Mouse (Mus musculus): ENCODE data around the gene Ctsf. TPM values are rescaled to one million over a fixed set of nuclear protein-coding genes. Genes with fewer than 3 reads are reported as not detected.

Gene Ctsf
- polyA plus RNA-seq, 1 experiment from 2014 or later, result 24.0 TPM

DNA sequence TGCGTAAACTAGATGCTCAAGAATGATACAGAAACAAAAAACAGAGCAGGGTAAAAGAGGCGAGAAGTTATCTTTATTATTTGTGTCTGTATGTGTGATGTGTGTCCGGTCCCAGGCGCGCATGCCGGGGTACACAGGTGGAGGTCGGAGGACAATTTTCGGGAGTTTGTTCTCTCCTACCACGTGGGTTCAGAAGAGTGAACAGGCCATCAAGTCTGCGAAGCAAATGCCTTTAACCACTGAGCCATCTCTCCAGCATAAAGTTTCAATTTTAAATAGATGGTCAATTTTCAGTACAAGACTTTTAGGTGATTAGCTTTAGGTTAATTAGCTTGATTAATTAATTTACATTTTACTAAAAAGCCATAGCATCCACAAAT, 24.4 kb downstream of the Ctsf start:
- 61% methylated on average over 10 of the region's 10 CpGs for WGBS
- Histone ChIP-seq H3K4me2 (ENCODE audit: low read length) (peak overlapping the region; percentile 83), H3K27me3 (replicated peaks; ENCODE audit: control insufficient read depth, insufficient read depth, low read length) (no peaks in the 10 kb centered on the region), H3K9me3 (ENCODE audit: control insufficient read depth, low read length) (no peaks in the 10 kb centered on the region), H3K4me1 (replicated peaks; ENCODE audit: control insufficient read depth, insufficient read depth, low read length) (peaks cover 15% of the 10 kb centered on the region), H3K4me3 (ENCODE audit: low read depth, low read length) (peak overlapping the region; percentile 65), H3K9ac (ENCODE audit: low read length) (peak overlapping the region; percentile 71), H3K36me3 (ENCODE audit: control insufficient read depth, insufficient read depth, low read length) (no peaks in the 10 kb centered on the region), H3K27ac (ENCODE audit: low read depth) (no peak overlapping the region)
- ATAC-seq (replicated peaks; ENCODE audit: low FRiP score, low TSS enrichment, low read depth) (no peak), DNase-seq (ENCODE audit: low spot score) (no peak)

DNA sequence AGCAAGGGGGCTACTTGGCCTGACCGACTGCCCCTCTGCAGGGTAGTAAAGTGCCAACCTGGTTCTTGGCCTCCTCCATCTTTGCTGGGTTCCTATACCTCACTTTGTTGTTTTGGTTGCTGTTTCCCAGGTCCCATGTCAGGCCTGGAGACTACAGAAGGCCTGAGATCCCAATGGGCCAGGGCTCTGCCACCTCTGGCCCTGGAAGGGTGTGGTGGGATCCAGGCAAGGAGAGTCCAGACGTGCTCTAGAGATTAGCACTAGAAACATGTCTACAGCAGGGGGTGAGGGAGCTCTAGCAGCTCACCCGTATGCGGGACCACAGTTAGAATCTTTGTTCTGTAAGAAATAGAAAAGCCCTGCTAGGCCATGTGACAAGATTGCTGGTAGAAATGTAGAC, 29.0 kb downstream of the Ctsf start:
- Histone ChIP-seq H3K9ac (ENCODE audit: low read length) (no peak overlapping the region), H3K4me3 (ENCODE audit: low read depth, low read length) (no peak overlapping the region), H3K36me3 (ENCODE audit: control insufficient read depth, insufficient read depth, low read length) (no peaks in the 10 kb centered on the region), H3K4me2 (ENCODE audit: low read length) (no peak overlapping the region), H3K4me1 (replicated peaks; ENCODE audit: control insufficient read depth, insufficient read depth, low read length) (peaks cover 5% of the 10 kb centered on the region; the same call in 1 of the 2 replicates), H3K27ac (ENCODE audit: low read depth) (no peak overlapping the region), H3K27me3 (replicated peaks; ENCODE audit: control insufficient read depth, insufficient read depth, low read length) (no peaks in the 10 kb centered on the region), H3K9me3 (ENCODE audit: control insufficient read depth, low read length) (no peaks in the 10 kb centered on the region)
- 84% methylated on average over 4 of the region's 4 CpGs for WGBS
- DNase-seq (ENCODE audit: low spot score) (no peak), ATAC-seq (replicated peaks; ENCODE audit: low FRiP score, low TSS enrichment, low read depth) (no peak)

DNA sequence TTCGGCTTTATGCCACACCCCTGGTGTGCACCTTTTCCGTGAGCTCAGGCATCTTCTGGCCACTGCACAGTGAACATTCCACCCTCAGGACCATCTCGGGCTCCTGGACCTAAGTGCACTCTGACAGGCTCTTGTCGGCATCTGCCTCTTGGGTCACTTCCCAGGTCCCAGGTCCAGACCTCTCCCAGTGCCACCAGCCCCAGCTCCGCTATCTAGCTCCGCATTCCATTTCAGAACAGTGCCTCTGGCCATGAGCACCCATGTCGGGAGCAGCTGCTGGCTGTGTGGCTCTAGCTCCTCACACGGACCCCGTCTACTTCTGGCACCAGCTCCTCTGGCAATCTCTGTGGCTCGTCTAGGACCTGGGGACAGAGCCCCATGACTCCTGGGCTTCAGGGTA, 34.9 kb downstream of the Ctsf start:
- no peak overlapping the region for H3K4me2 ChIP-seq (ENCODE audit: low read length)
- whole genome bisulfite sequencing, result 84% methylated on average over 10 of the region's 10 CpGs
- no peaks in the 10 kb centered on the region for H3K27me3 ChIP-seq (replicated peaks; ENCODE audit: control insufficient read depth, insufficient read depth, low read length)
- no peak overlapping the region for H3K9ac ChIP-seq (ENCODE audit: low read length)
- H3K9me3 ChIP-seq (ENCODE audit: control insufficient read depth, low read length), result no peaks in the 10 kb centered on the region
- H3K4me1 ChIP-seq (replicated peaks; ENCODE audit: control insufficient read depth, insufficient read depth, low read length), result no peaks in the 10 kb centered on the region
- no peak overlapping the region for H3K27ac ChIP-seq (ENCODE audit: low read depth)
- DNase-seq (ENCODE audit: low spot score), result no peak
- ATAC-seq (replicated peaks; ENCODE audit: low FRiP score, low TSS enrichment, low read depth), result no peak
- no peak overlapping the region for H3K4me3 ChIP-seq (ENCODE audit: low read depth, low read length)
- H3K36me3 ChIP-seq (ENCODE audit: control insufficient read depth, insufficient read depth, low read length), result peaks cover 14% of the 10 kb centered on the region

DNA sequence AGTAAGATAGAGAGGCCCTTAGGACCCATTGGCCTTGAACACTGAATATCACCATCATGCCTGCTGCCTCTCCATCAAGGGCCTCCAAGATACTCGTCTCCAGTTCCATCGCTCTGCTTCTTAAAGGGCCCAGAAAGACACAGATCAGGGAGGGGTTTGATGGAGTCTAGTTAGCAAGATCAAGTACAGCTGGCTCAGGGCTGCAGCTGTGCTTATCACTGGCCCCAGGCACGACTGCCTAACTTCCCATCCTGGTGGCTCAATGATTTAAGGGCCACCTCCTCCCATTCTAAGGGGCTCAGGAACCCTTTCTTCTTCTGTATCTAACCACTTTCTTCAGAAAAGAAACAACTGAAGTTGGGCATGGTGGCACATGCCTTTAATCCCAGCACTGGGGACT, 36.9 kb downstream of the Ctsf start:
- Histone ChIP-seq H3K4me2 (ENCODE audit: low read length) (no peak overlapping the region), H3K9me3 (ENCODE audit: control insufficient read depth, low read length) (no peaks in the 10 kb centered on the region), H3K4me3 (ENCODE audit: low read depth, low read length) (no peak overlapping the region), H3K27me3 (replicated peaks; ENCODE audit: control insufficient read depth, insufficient read depth, low read length) (no peaks in the 10 kb centered on the region), H3K36me3 (ENCODE audit: control insufficient read depth, insufficient read depth, low read length) (peaks cover 14% of the 10 kb centered on the region), H3K27ac (ENCODE audit: low read depth) (no peak overlapping the region), H3K4me1 (replicated peaks; ENCODE audit: control insufficient read depth, insufficient read depth, low read length) (no peaks in the 10 kb centered on the region), H3K9ac (ENCODE audit: low read length) (no peak overlapping the region)
- no peak for ATAC-seq (replicated peaks; ENCODE audit: low FRiP score, low TSS enrichment, low read depth)
- 76% methylated on average over 3 of the region's 3 CpGs for whole genome bisulfite sequencing
- DNase-seq (ENCODE audit: low spot score), result no peak

GRCm38 (mm10) chr19:4896780-4897520, 42.0 kb downstream of the Ctsf start:
- no peak overlapping the region for H3K27ac ChIP-seq (ENCODE audit: low read depth)
- no peaks in the 10 kb centered on the region for H3K27me3 ChIP-seq (replicated peaks; ENCODE audit: control insufficient read depth, insufficient read depth, low read length)
- H3K4me1 ChIP-seq (replicated peaks; ENCODE audit: control insufficient read depth, insufficient read depth, low read length), result no peaks in the 10 kb centered on the region
- H3K36me3 ChIP-seq (ENCODE audit: control insufficient read depth, insufficient read depth, low read length), result peaks cover 6% of the 10 kb centered on the region
- no peak overlapping the region for H3K9ac ChIP-seq (ENCODE audit: low read length)
- 47% methylated on average over 21 of the region's 21 CpGs for WGBS
- DNase-seq (ENCODE audit: low spot score) (no peak), ATAC-seq (replicated peaks; ENCODE audit: low FRiP score, low TSS enrichment, low read depth) (no peak)
- H3K9me3 ChIP-seq (ENCODE audit: control insufficient read depth, low read length), result no peaks in the 10 kb centered on the region
- H3K4me3 ChIP-seq (ENCODE audit: low read depth, low read length), result no peak overlapping the region
- no peak overlapping the region for H3K4me2 ChIP-seq (ENCODE audit: low read length)

GRCm38 (mm10) chr19:4898972-4899371, 44.0 kb downstream of the Ctsf start:
- DNase-seq (ENCODE audit: low spot score) (no peak), ATAC-seq (replicated peaks; ENCODE audit: low FRiP score, low TSS enrichment, low read depth) (no peak)
- Histone ChIP-seq H3K36me3 (ENCODE audit: control insufficient read depth, insufficient read depth, low read length) (no peaks in the 10 kb centered on the region; the same call in 1 of the 2 replicates), H3K9me3 (ENCODE audit: control insufficient read depth, low read length) (no peaks in the 10 kb centered on the region), H3K9ac (ENCODE audit: low read length) (no peak overlapping the region), H3K4me2 (ENCODE audit: low read length) (no peak overlapping the region), H3K27me3 (replicated peaks; ENCODE audit: control insufficient read depth, insufficient read depth, low read length) (no peaks in the 10 kb centered on the region), H3K4me1 (replicated peaks; ENCODE audit: control insufficient read depth, insufficient read depth, low read length) (no peaks in the 10 kb centered on the region), H3K4me3 (ENCODE audit: low read depth, low read length) (no peak overlapping the region), H3K27ac (ENCODE audit: low read depth) (no peak overlapping the region)
- WGBS, result 70% methylated on average over 9 of the region's 9 CpGs

DNA sequence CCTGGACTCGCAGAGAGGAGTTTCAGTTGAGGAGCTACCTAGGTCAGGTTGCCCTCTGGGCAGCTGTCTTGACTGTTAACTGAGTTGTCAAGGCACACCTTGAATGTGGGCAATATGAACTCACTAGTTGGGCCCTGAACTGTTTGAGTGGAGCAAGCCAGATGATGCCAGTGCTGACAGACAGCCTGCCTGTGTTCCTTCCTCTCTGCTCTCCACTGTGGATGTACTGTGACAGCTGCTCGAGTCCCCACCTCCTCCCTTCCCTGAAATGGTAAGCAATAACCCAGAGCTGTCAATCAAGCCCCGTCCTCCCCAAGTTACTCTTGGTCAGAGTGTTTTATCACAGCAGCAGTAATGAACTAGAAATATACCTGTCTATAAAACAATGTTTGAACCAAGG, 45.0 kb downstream of the Ctsf start:
- Histone ChIP-seq H3K9ac (ENCODE audit: low read length) (no peak overlapping the region), H3K4me3 (ENCODE audit: low read depth, low read length) (no peak overlapping the region), H3K9me3 (ENCODE audit: control insufficient read depth, low read length) (no peaks in the 10 kb centered on the region), H3K4me1 (replicated peaks; ENCODE audit: control insufficient read depth, insufficient read depth, low read length) (no peaks in the 10 kb centered on the region), H3K27ac (ENCODE audit: low read depth) (no peak overlapping the region), H3K4me2 (ENCODE audit: low read length) (no peak overlapping the region), H3K36me3 (ENCODE audit: control insufficient read depth, insufficient read depth, low read length) (no peaks in the 10 kb centered on the region; the same call in 1 of the 2 replicates), H3K27me3 (replicated peaks; ENCODE audit: control insufficient read depth, insufficient read depth, low read length) (no peaks in the 10 kb centered on the region)
- no peak for DNase-seq (ENCODE audit: low spot score)
- no peak for ATAC-seq (replicated peaks; ENCODE audit: low FRiP score, low TSS enrichment, low read depth)
- 76% methylated on average over 3 of the region's 3 CpGs for WGBS

- Histone ChIP-seq H3K9ac (ENCODE audit: low read length) (peak within 1 kb of the TSS; percentile 27; the same call in 1 of the 2 replicates), H3K27ac (ENCODE audit: low read depth) (no peak within 1 kb of the TSS), H3K4me2 (ENCODE audit: low read length) (peak within 1 kb of the TSS; percentile 71), H3K27me3 (replicated peaks; ENCODE audit: control insufficient read depth, insufficient read depth, low read length) (no peaks in the 10 kb centered on the region), H3K36me3 (ENCODE audit: control insufficient read depth, insufficient read depth, low read length) (peaks cover 37% of the 10 kb centered on the region), H3K4me3 (ENCODE audit: low read depth, low read length) (peak within 1 kb of the TSS; percentile 59), H3K9me3 (ENCODE audit: control insufficient read depth, low read length) (no peaks in the 10 kb centered on the region), H3K4me1 (replicated peaks; ENCODE audit: control insufficient read depth, insufficient read depth, low read length) (peaks cover 6% of the 10 kb centered on the region)
- peak; percentile 65 for ATAC-seq (replicated peaks; ENCODE audit: low FRiP score, low TSS enrichment, low read depth)
- WGBS, result 8% methylated on average over 31 of the region's 31 CpGs
- DNase-seq (ENCODE audit: low spot score), result peak; percentile 95
These were observed 51.3 kb downstream of the Ctsf start, which contains the start of gene Bbs1 for GRCm38 (mm10) chr19:4905979-4906794. Gene Bbs1 (minus strand): TSS chr19:4906628.

Data from intestine, embryonic 14.5 days (tissue).